Mouse (Mus musculus): Measurements from ENCODE around the gene Nudcd3.

Nudcd3 gene

DNA sequence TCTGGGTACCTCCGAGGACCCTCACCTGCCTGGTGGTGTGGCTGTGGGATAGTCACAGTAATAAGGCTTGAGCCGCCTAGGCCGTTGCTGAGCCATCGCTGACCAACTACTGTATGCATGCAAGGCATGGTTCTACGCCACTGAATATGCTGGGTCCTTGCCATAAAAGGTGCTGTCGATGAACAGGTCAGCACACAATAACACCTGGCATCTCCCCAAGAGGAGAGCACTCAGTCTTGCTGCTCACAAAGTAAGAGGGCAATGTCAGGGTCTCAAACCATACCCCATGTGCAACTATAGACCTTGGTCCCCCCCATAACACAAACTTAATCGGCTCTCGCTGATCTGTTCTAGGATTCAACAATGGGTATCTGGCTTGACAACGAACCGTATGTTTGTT lies 141.1 kb downstream of the Nudcd3 start:
- no peak for DNase-seq

Data from right cerebral cortex, postnatal 25 days (tissue).